In the genomic region with DNA sequence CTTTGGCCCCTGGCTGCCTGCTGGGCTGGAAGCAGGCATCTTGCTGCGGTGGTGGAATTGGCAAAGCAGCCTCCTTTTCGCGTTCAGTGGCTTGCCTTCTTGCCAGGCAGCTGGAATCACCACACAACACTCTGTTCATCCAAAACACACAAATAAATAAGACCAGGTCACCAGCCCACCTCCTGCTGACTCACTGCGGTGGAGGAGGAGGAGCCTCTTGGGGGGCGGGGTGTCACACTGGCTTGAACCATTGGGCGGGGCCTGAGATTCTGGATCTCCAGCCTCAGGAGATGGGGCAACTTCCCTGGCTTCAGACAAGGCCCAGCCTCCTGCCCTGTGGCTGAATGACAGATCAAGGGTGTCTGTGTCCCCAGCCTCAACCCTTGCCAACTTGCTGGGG, we compare ENCODE assay signal across 7 mouse cellular contexts. TPM values are rescaled to one million over a fixed set of nuclear protein-coding genes. Genes with fewer than 3 reads are reported as not detected.
A peak's percentile ranks its signal among the peaks of the same experiment; 100 is the strongest.
DNase-seq lines count a peak whose midpoint lies in the region; TF ChIP-seq lines count a peak whose summit lies in the region.

No protein-coding gene starts in this region.

- no peaks in the 10 kb centered on the region for H3K36me3 ChIP-seq in thymus, adult 2 months (ENCODE audit: control insufficient read depth, insufficient read depth, low read length)

- DNase-seq in thymus, adult 2 months: peak; percentile 18
- no peak for DNase-seq in thymus, postnatal 25 days
- peak; percentile 60 for DNase-seq in brain, adult 2 months (ENCODE audit: low read depth, low spot score)
- peak; percentile 13 for DNase-seq in gonadal fat pad, adult 2 months (ENCODE audit: low read depth)
- DNase-seq in kidney, postnatal 36 days: peak; percentile 54 to 66
- DNase-seq in lung, postnatal 14 days: peak; percentile 70
- peak; percentile 15 for DNase-seq in testis, postnatal 14 days (ENCODE audit: low spot score)

- TF ChIP-seq CTCF in thymus, adult 2 months (IDR thresholded peaks at IDR 0.05; ENCODE audit: borderline replicate concordance, control insufficient read depth, extremely low read depth, insufficient read depth, low read length, poor library complexity): no peak

- H3K4me3 ChIP-seq in thymus, adult 2 months (ENCODE audit: control insufficient read depth, insufficient read depth, low read length): no peak overlapping the region

- WGBS in thymus, adult 2 months: 16% methylated on average over 6 of the region's 6 CpGs

- H3K4me1 ChIP-seq in thymus, adult 2 months (replicated peaks; ENCODE audit: control insufficient read depth, insufficient read depth, low read length): no peaks in the 10 kb centered on the region

- H3K27ac ChIP-seq in thymus, adult 2 months (ENCODE audit: control insufficient read depth, insufficient read depth, low read length): no peak overlapping the region

- H3K27me3 ChIP-seq in thymus, adult 2 months (ENCODE audit: control insufficient read depth, insufficient read depth, low read length): no peaks in the 10 kb centered on the region

- no peak for TF ChIP-seq POLR2A in thymus, adult 2 months (IDR thresholded peaks at IDR 0.05; ENCODE audit: control insufficient read depth, extremely low read depth, insufficient read depth, low read length, poor library complexity)

RNA-seq across cellular contexts. Expression of a gene that starts 34.5 kb away (rescaled TPM):
- 9.3 and 10.4 TPM in 2 replicates for polyA plus RNA-seq in thymus, adult 2 months (2012; rRNA removed)
- 1.00 and 1.6 TPM in 2 replicates for polyA plus RNA-seq in gonadal fat pad, adult 2 months (2012; rRNA removed)
